Mouse (Mus musculus): Measurements from ENCODE around the gene Ankrd45. TPM values are rescaled to one million over a fixed set of nuclear protein-coding genes. Genes with fewer than 3 reads are reported as not detected.

Ankrd45 gene
- total RNA-seq (2023), result not detected in 4 replicates

DNA sequence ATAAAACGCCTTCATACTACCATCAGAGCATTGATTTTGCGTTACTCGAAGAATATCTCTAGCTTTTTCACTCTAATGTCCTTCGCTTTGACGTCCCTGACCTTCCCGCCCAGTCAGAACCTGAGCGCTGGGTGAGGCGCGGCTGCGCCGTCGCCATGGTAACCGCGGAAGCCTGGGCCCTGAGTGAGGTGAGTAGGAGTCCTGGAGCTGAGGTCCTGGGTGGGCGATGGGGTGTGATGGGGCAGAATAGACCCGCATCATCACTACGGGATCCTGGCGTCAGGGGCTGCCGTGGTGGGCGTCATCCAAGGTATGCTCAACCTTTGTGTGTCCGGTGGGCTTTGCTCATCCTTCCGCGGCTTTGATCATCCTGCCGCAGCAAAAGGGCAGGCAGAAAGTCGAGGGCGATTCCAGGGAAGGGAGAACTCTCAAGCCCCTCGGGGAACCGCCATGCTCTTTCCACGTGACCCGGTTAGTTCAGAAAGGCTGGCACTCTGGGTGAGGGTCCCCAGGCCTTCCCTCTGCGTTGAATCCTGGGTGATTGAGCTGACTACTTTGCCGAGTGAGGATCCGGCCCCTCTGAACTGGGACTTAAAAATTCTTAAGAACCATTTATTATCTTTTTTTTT, at the start of gene Ankrd45:
Gene Ankrd45, plus strand, starts transcription at position 161 of the 629 bp plus-strand sequence.

DNA sequence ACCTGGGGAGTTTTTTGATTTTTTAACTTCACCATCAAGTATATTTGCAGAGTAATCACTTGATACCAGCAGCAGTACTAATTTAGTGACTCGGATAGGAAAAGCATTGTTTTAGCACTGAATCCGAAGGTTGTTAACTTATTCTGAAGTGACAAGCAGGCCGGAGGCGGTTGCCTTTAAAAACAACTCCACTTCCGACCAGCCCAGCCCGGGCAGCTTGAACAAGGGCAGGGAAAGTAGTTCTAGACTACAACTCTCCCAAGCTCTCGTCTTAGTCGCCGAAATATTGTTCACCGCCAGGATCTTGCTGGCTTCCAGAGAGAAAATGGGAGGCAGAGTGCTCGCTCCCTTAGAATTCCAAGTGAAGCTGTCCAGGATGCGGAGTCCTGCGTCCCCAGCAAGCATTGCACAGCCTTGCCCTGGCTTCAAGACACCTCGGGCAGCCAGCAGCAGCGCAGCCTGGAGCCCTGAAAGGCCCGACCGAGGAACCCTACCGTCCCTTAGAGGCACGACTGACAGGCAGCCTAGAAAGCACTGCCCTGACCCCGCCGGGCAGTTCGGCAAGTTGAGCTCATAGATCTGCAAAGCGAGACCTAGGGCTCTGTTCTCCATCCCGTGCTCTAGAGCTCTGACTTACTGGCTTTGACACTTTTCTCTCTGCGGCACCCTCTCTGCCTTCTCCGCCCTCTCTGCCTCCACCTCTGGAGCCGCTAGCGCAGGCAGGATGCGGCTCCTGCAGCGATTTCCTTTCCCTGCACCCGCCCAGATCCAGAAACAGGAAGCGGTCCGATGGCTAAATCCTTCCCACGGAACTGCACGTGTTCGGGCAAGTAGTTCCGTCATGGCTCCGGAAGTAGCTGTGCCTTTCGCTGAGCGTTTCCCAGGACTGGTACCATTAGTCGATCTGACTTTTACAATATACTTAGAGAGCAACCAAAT, 11.5 kb upstream of the Ankrd45 start, which contains the start of gene Klhl20:
Gene Klhl20, minus strand, starts transcription at position 786 of the 939 bp plus-strand sequence.

DNA sequence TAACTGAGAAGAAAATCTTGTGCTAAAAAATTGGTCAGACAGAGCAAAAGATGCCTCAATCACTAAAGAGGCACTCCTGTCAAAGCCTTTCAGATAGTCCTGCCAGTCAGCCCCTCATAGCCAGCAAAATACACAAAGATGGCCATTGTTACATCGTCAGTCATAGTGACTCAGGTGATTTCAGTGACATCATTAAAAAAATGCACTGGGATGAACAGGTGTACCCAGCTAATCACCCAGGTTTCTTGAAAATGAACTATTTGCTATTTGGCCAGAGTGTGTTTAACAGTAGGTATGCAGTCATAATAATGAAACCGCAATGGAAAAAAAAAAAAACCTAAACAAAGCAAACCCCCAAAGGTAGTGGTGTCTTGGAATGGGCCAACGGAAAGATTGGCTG, 16.7 kb downstream of the Ankrd45 start, which contains the start of gene Tex50:
Gene Tex50, minus strand, starts transcription at position 101 of the 400 bp plus-strand sequence.

Other genes starting within 250 kb of the Ankrd45 start
- 65.4 to 73.5 TPM (median 71.0 TPM) in 4 replicates for gene Rc3h1, start 236.3 kb upstream of the Ankrd45 start, total RNA-seq (2023)
- gene Serpinc1, start 164.1 kb upstream of the Ankrd45 start, total RNA-seq (2023), result 2.4 to 5.3 TPM (median 3.5 TPM) in 4 replicates
- gene Zbtb37, start 107.8 kb upstream of the Ankrd45 start, total RNA-seq (2023), result 41.8 to 48.1 TPM (median 46.4 TPM) in 4 replicates
- gene Dars2, start 72.0 kb upstream of the Ankrd45 start, total RNA-seq (2023), result 10.6 to 16.9 TPM (median 14.4 TPM) in 4 replicates
- 6.0 to 7.6 TPM (median 6.9 TPM) in 4 replicates for gene Cenpl, start 72.0 kb upstream of the Ankrd45 start, total RNA-seq (2023)
- gene Klhl20, start 11.2 kb upstream of the Ankrd45 start, total RNA-seq (2023), result 21.8 to 25.5 TPM (median 25.4 TPM) in 4 replicates
- gene Tex50, start 16.6 kb downstream of the Ankrd45 start, total RNA-seq (2023), result not detected in 4 replicates
- 106 to 122 TPM (median 109 TPM) in 4 replicates for gene Prdx6, start 108.5 kb downstream of the Ankrd45 start, total RNA-seq (2023)